Mouse (Mus musculus): ENCODE measurements around the gene Tmem169.

DNA sequence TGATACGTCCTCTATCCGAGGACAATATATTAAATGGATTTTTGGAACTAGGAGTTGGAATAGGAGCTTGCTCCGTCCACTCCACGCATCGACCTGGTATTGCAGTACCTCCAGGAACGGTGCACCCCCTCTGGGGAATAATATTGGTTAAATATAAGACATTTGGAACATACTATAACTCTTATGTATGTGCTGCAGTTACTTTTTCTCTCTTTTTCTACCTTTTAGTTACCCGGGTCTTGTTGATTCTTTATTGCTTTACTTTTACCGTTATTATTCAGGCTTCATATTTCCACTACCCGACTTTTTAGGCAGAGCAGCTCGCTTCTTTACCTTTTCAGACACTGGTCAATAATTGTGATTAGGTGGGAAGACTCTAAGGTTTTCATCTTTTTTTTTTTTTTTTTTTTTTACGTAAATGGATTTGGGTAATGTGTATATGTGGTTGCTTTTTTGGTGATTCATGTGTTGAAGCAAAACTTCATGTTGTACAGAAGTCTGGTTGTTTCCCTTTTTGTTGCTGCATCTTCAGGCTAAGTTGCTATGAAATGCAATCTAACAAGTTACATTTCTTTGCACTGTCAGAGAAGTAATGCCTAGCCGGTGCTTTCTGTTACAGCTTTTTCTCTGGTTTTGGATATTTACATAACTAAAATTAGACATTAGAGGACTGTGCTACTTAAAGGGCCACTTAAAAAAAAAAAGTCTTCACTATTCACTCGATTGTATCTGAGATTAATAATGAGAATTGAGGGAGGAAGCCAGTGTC is 47.0 kb upstream of the Tmem169 start:
- no peak for TF ChIP-seq CTCF (conservative IDR thresholded peaks at IDR 0.05; ENCODE audit: insufficient read depth, insufficient read length, low read depth, low read length)
- no peak for TF ChIP-seq POLR2A (IDR thresholded peaks at IDR 0.05; ENCODE audit: low read depth, low read length)

Data from kidney, adult 2 months (tissue).